Mouse (Mus musculus): ENCODE data around the gene Pwp2. TPM values are rescaled to one million over a fixed set of nuclear protein-coding genes. Genes with fewer than 3 reads are reported as not detected.

Gene Pwp2
- 6.2 TPM for polyA plus RNA-seq (2014; fragmentation: Illumina TruSeq; extraction: RNeasy Lipid Tissue Mini Kit (QIAGEN cat#74804); ENCODE audit: insufficient read depth, low read depth, low replicate concordance)

GRCm38 (mm10) chr10:78184531-78185380 is at the start of gene Pwp2:
Pwp2 (minus strand) TSS chr10:78185149.

DNA sequence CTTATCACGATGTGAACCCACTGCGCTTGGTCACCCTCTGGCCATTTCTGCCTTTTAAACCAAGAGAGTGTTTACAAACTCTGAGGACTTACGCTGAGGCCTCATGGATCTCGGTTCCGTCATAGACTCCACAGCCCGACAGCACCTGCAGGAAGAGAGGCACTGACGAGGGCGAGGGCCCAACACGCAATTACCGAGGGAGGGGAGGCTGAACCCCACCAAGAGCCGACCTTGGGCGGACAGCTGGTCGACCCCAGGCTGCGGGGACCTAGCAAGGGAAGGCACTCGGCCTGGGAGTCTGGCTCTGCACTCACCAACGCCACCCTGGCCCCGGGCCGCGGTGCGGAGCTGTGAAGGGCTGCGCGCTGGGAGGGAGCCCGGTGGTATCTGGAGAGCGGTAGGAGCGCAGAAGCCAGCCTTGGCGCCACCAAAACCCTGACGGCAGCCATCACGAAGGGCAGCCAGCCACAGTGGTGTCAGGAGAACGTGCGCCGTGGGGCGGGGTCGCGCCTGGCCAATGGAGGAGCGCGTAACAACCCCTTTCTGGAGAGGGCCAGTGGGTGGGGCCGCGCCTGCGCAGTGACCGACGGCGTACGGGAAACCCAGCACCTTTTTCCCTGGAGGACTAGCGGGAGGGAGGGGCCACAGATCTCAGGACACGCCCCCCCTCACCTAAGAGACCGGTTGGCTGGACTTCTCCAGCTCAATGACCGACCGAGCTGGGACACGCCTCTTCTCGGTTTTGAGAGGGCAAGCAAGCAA is 15.5 kb downstream of the Pwp2 start, which contains the start of gene D10Jhu81e:
D10Jhu81e (minus strand) TSS at position 502 of the 762 bp plus-strand sequence.

Other genes with a start within 250 kb of the Pwp2 start
- 0.96 TPM for gene Trpm2, start 214.6 kb downstream of the Pwp2 start, polyA plus RNA-seq (2014; fragmentation: Illumina TruSeq; extraction: RNeasy Lipid Tissue Mini Kit (QIAGEN cat#74804); ENCODE audit: insufficient read depth, low read depth, low replicate concordance)
- gene 1810043G02Rik, start 206.6 kb downstream of the Pwp2 start, polyA plus RNA-seq (2014; fragmentation: Illumina TruSeq; extraction: RNeasy Lipid Tissue Mini Kit (QIAGEN cat#74804); ENCODE audit: insufficient read depth, low read depth, low replicate concordance): 9.4 TPM
- gene Pfkl, start 175.1 kb downstream of the Pwp2 start, polyA plus RNA-seq (2014; fragmentation: Illumina TruSeq; extraction: RNeasy Lipid Tissue Mini Kit (QIAGEN cat#74804); ENCODE audit: insufficient read depth, low read depth, low replicate concordance): 21.7 TPM
- gene Dnmt3l, start 143.2 kb downstream of the Pwp2 start, polyA plus RNA-seq (2014; fragmentation: Illumina TruSeq; extraction: RNeasy Lipid Tissue Mini Kit (QIAGEN cat#74804); ENCODE audit: insufficient read depth, low read depth, low replicate concordance): 0.54 TPM
- not detected for gene Aire, start 141.5 kb downstream of the Pwp2 start, polyA plus RNA-seq (2014; fragmentation: Illumina TruSeq; extraction: RNeasy Lipid Tissue Mini Kit (QIAGEN cat#74804); ENCODE audit: insufficient read depth, low read depth, low replicate concordance)
- gene Icosl, start 115.8 kb downstream of the Pwp2 start, polyA plus RNA-seq (2014; fragmentation: Illumina TruSeq; extraction: RNeasy Lipid Tissue Mini Kit (QIAGEN cat#74804); ENCODE audit: insufficient read depth, low read depth, low replicate concordance): 11.7 TPM
- 73.6 TPM for gene D10Jhu81e, start 15.4 kb downstream of the Pwp2 start, polyA plus RNA-seq (2014; fragmentation: Illumina TruSeq; extraction: RNeasy Lipid Tissue Mini Kit (QIAGEN cat#74804); ENCODE audit: insufficient read depth, low read depth, low replicate concordance)
- 13.2 TPM for gene Trappc10, start 59.5 kb upstream of the Pwp2 start, polyA plus RNA-seq (2014; fragmentation: Illumina TruSeq; extraction: RNeasy Lipid Tissue Mini Kit (QIAGEN cat#74804); ENCODE audit: insufficient read depth, low read depth, low replicate concordance)
- 59.9 TPM for gene Agpat3, start 167.3 kb upstream of the Pwp2 start, polyA plus RNA-seq (2014; fragmentation: Illumina TruSeq; extraction: RNeasy Lipid Tissue Mini Kit (QIAGEN cat#74804); ENCODE audit: insufficient read depth, low read depth, low replicate concordance)
- 89.4 TPM for gene Rrp1, start 227.9 kb upstream of the Pwp2 start, polyA plus RNA-seq (2014; fragmentation: Illumina TruSeq; extraction: RNeasy Lipid Tissue Mini Kit (QIAGEN cat#74804); ENCODE audit: insufficient read depth, low read depth, low replicate concordance)
- 190 TPM for gene Cstb, start 240.5 kb upstream of the Pwp2 start, polyA plus RNA-seq (2014; fragmentation: Illumina TruSeq; extraction: RNeasy Lipid Tissue Mini Kit (QIAGEN cat#74804); ENCODE audit: insufficient read depth, low read depth, low replicate concordance)

Data from lung, adult 10 weeks (tissue).